Mouse (Mus musculus) liver, embryonic 13.5 days (tissue): ENCODE data around the gene Trim54. TPM values are rescaled to one million over a fixed set of nuclear protein-coding genes. Genes with fewer than 3 reads are reported as not detected.

Source experiments
- polyA plus RNA-seq: library from polyadenylated mRNA; unstranded; fragments of >200 nt; fragmentation: Nextera tagmentation; extraction: Ambion mirVana; gene quantifications from 2 replicates; pipeline ENCODE4 v1.2.1, GENCODE M21; 2015

Gene Trim54
- polyA plus RNA-seq, 1 experiment from 2014 or later: 0.13 TPM

Other genes starting within 250 kb of the Trim54 start
- 40.8 and 47.7 TPM in 2 replicates for gene Tmem214, start 248.7 kb upstream of the Trim54 start, polyA plus RNA-seq
- gene Agbl5, start 228.0 kb upstream of the Trim54 start, polyA plus RNA-seq: 4.3 and 5.3 TPM in 2 replicates
- 342 and 377 TPM in 2 replicates for gene Ost4, start 208.9 kb upstream of the Trim54 start, polyA plus RNA-seq
- 41.6 and 42.7 TPM in 2 replicates for gene Emilin1, start 203.3 kb upstream of the Trim54 start, polyA plus RNA-seq
- 33.9 and 37.6 TPM in 2 replicates for gene Khk, start 195.3 kb upstream of the Trim54 start, polyA plus RNA-seq
- gene Cgref1, start 171.1 kb upstream of the Trim54 start, polyA plus RNA-seq: 5.4 and 5.6 TPM in 2 replicates
- 91.6 and 97.5 TPM in 2 replicates for gene Preb, start 156.4 kb upstream of the Trim54 start, polyA plus RNA-seq
- 0.03 and 0.07 TPM in 2 replicates for gene Tcf23, start 148.1 kb upstream of the Trim54 start, polyA plus RNA-seq
- 46.7 and 50.3 TPM in 2 replicates for gene Atraid, start 68.4 kb upstream of the Trim54 start, polyA plus RNA-seq
- gene Slc5a6, start 67.8 kb upstream of the Trim54 start, polyA plus RNA-seq: 4.0 and 4.7 TPM in 2 replicates
- gene Cad, start 61.9 kb upstream of the Trim54 start, polyA plus RNA-seq: 20.1 and 25.5 TPM in 2 replicates
- not detected in 2 replicates for gene Dnajc5g, start 10.4 kb upstream of the Trim54 start, polyA plus RNA-seq
- gene Slc30a3, start 8.5 kb upstream of the Trim54 start, polyA plus RNA-seq: 0.36 and 0.45 TPM in 2 replicates
- not detected in 2 replicates for gene Ucn, start 22.1 kb downstream of the Trim54 start, polyA plus RNA-seq
- gene Mpv17, start 37.5 kb downstream of the Trim54 start, polyA plus RNA-seq: 18.9 and 19.9 TPM in 2 replicates
- gene Gm29609, start 63.2 kb downstream of the Trim54 start, polyA plus RNA-seq: 0.36 and 0.52 TPM in 2 replicates
- 31.5 and 37.0 TPM in 2 replicates for gene Gtf3c2, start 63.4 kb downstream of the Trim54 start, polyA plus RNA-seq
- gene Snx17, start 76.5 kb downstream of the Trim54 start, polyA plus RNA-seq: 49.6 and 49.7 TPM in 2 replicates
- gene Eif2b4, start 76.7 kb downstream of the Trim54 start, polyA plus RNA-seq: 57.1 and 64.0 TPM in 2 replicates
- 2.3 and 2.6 TPM in 2 replicates for gene Zfp513, start 85.6 kb downstream of the Trim54 start, polyA plus RNA-seq
- gene Ppm1g, start 104.0 kb downstream of the Trim54 start, polyA plus RNA-seq: 169 and 174 TPM in 2 replicates
- gene Nrbp1, start 124.2 kb downstream of the Trim54 start, polyA plus RNA-seq: 47.7 and 54.7 TPM in 2 replicates
- gene Gm9970, start 124.5 kb downstream of the Trim54 start, polyA plus RNA-seq: not detected in 2 replicates
- 3.4 and 4.4 TPM in 2 replicates for gene Krtcap3, start 135.0 kb downstream of the Trim54 start, polyA plus RNA-seq
- gene Ift172, start 174.4 kb downstream of the Trim54 start, polyA plus RNA-seq: 4.4 and 6.7 TPM in 2 replicates
- 5.8 and 6.7 TPM in 2 replicates for gene Fndc4, start 179.4 kb downstream of the Trim54 start, polyA plus RNA-seq
- 10.8 and 13.8 TPM in 2 replicates for gene Gckr, start 180.7 kb downstream of the Trim54 start, polyA plus RNA-seq